Mouse (Mus musculus) c-Kit-positive CD71-negative TER-119-negative erythroid progenitor cells, embryonic 14.5 days (primary cell): Measurements from ENCODE around the gene Akap13.

Experiments
- DNase-seq: peaks from one replicate; pipeline ENCODE4 v3.0.0-alpha.2; 2013; ENCODE audit warnings: low read depth

Gene Akap13

GRCm38 (mm10) chr7:75639541-75639940 lies 184.2 kb downstream of the Akap13 start:
- DNase-seq: no peak

DNA sequence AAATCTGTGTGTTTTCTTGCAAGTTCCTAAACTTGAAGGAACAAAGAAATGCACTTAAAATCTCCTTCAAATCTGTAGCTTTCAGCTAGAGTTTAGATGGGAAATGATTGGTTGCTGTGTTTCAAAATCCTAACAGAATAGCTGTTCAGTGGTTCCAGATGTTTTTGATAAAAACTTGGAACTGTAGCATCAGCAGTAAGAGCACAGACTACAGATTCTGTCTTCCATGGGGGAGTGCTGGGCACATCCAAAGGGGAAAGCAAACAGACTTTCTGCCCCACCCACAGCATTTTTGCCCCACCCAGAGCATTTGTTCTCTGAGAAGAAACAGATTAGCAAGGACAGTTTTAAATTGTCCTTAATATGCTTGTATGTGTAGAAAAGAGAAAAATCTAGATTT lies 184.7 kb downstream of the Akap13 start:
- no peak for DNase-seq

DNA sequence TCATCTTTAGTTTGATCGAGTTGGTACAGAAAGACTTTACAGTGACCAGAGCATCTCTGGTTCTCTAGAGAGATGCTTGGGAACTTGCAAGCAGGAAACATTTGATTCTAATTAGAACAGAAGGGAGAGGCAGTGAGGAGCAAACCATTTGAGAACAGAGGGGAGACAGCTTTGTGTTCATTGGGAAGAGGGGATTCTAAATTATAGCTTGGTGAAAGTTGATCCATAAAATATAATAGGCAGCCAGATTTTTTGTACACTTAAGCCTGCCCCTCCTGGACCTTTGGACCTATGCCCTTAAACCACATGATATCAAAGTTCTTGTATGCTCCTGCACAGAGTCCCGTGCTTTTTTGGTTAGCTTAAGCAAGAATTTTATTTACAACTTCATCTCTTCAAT lies 185.3 kb downstream of the Akap13 start:
- no peak for DNase-seq

GRCm38 (mm10) chr7:75641415-75642177 lies 186.3 kb downstream of the Akap13 start:
- no peak for DNase-seq

GRCm38 (mm10) chr7:75642178-75642777 lies 186.9 kb downstream of the Akap13 start:
- DNase-seq: no peak

DNA sequence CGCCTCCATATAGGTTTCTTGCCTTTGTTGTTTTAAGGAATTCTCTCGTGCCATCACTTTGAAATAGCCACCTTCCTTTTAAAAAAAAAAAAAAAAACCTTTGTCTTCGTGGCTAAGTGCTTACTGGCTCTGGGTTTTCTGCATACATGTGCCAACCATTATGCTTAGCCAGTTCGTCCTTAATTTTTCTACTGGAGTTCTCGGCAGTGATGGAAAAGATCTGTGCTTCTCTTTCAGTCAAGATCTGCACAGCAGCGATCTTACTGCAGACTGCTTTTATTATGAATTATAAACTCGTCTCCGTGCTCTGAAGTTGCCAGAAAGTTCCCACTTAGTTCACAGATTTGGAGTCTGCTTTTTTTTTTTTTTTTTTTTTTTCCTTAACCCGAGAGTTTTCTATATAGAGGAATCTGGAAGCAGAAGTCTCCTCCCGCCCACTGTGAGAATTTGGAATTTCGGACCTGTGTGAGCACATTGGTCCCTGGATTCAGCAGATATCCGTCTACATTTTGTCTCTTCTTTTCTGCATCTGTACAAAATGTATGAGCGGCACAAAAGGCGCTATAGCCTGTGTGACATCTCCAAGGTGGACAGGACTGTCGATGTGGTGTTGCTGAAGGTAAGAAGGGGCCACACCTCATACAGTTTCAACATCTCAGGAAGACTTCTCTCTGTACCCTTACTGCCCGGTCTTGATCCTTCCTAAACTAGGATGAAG lies 187.7 kb downstream of the Akap13 start:
- DNase-seq: no peak

DNA sequence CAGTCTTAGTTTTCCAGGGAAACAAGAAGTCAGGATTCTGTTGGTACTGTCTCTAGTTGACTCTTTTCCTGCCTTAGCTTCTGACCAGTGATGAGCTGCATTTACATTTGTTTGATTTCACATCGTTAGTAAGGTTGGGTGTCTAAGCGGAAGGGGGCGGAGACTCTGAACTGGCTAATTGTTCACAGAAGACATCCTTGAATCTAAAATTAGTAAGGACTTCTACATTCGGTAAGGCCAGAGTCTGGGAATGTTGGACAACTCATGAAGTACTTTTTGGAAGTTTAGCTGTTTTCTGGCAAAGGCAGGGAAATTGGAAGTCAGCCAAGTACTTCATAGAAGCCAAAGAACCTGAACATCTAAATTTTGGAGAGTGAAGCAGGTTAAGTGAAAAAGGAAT lies 188.7 kb downstream of the Akap13 start:
- DNase-seq: no peak

DNA sequence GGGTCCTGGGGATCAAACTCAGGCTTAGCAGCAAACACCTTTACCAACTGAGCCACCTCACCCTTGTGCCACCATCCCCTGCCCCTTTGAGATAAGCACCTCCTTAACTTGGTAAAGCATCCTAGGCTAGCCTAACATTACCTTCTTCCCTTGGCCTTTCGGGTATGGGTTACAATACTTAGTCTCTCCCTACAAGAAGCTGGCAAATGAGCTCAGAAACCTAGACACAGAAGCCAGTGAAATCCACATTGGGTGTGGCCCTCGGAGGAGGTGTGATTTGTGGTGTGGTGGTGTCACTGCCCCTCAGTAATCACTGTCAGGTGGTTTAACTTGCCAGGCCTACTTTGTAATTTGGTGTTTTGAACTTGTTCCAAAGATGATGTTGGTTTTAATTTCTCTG lies 189.3 kb downstream of the Akap13 start:
- no peak for DNase-seq

DNA sequence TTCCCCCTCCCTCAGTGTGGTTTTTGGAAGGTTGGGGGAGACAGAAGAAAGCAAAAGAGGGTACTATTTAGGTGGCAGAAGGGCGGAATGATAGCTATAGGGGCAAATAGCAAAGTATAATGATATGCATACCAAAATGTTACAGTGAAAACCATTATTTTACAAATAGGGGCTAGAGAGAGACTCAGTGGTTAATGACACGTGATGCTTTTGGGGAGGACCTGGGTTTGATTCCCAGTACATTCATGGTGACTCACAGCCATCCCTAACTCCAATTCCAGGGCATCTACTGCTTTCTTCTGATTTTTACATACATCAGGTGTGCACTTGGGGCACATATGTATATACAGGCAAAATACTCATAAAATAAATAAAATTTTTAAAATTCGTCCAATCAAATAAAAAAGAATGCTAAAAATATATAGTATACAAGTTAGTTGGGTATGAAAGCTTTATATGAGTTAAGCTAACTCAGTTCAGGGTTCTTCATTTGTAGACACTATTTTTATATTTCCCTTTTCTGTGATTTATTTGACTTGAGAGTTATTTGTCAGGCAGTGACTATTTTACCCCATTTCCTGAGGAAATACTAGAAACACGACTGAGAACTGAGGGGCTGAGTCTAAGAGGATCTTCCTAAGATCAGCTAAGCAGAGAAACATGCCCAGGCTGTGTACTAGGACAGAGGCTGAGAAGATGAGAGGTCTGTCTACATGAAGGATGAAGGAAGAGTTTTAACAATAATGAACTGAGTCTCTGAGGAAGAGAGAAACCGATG lies 190.0 kb downstream of the Akap13 start:
- DNase-seq: no peak

DNA sequence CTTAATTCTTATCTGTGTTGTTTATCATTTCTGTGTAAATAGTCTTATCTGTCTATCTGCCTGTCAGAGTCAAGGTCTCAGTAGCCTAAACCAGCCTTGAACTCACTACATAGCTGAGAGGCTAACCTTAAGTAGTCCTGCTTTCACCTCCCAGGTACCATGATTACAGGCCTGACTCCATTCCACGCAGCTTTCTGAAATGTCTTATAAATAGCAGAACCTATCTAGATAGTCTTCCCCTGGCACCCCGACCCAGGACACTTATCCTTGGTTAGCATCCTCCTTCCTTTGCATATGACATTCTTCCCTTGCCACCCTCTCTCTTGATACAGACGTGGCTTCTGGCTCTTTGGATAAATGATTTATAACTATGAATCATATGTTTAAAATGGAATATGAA lies 192.7 kb downstream of the Akap13 start:
- no peak for DNase-seq

- DNase-seq: no peak
These were observed 193.6 kb downstream of the Akap13 start for GRCm38 (mm10) chr7:75648961-75649360.

- DNase-seq: no peak
These were observed 194.6 kb downstream of the Akap13 start for GRCm38 (mm10) chr7:75649966-75650365.

GRCm38 (mm10) chr7:75653684-75654317 lies 198.5 kb downstream of the Akap13 start:
- DNase-seq: no peak

DNA sequence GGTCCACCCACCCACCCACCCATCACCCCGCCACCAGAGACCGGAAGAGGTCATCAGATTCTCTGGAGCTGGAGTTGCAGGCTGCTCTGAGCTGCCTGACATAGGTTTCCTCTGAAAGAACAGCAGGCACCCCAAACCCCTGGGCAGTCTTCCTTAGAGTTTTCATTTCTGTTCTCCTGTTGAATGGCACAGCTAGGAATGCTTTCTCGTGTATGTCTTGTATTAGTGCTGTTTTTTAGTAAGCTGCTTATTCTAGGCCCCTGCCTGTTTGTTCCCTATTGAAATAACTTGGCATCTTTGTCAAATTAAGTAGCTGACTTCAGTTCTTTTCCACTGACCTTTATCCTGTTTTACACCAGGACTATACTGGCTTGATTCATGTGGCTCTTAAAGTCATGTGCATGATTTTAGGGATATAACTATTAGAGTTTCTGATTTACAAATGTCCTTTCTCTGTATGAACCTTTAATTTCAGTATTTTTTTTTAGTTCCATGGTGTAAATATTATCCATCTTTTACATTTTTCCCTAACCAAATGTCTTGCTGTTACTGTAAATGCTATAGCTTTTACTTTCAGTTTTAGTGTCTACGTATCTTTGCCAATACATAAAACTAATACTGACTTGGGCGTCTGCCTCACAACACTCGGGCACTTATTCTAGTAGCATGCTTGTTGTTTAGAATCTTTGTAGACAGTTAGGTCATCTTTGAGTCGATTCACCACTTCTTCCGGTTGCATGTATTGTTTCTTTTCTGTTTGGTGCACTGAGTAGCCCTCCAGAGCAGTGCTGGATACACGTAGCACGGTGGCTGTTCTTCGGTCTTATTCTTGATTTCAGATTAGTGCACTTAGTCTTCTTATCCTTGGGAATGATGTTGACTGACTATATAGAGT lies 200.1 kb downstream of the Akap13 start:
- no peak for DNase-seq

DNA sequence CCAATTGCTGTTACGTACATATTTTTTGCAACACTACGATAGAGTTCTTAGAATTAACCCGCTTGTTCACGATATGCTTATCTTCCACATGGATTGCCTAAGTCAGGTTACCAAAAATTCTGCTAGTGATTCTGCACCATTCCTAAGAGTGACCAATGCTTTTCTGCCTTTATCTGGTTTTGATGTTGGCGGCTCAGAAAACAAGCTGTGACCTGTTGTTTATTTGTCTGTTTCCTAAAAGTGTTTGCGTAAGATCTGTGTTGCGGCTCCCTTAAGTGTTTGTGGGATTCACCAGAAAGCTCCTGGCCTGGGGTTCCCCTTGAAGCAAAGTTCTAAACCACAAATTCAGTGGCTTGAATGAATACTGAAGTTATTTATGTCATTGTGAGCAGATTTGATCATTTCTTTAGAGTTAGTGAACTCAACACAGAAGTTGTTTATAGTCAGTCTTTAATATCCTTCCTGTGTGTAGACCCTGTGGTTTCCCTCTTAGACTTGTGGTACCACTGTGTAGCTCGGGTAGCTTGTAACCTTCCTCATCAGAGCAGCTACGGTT lies 201.0 kb downstream of the Akap13 start:
- DNase-seq: no peak

DNA sequence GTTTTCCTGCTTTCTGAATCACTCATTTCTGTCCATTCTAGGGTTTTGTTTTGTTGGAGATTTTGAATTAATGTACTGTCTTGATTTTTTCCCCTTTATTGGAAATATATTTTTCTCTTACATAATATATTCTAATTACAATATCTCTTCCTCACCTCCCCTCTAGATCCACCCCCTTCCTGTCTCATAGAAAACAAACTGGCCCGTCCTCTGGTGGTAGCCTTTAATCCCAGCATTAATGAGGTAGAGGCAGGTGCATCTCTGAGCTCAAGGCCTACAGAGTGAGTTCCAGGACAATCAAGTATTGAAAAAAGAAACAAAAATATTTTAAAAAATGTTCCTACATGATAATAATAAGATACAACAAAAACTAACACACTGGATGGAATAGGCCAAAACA lies 201.6 kb downstream of the Akap13 start:
- no peak for DNase-seq

GRCm38 (mm10) chr7:75664455-75664854 lies 209.1 kb downstream of the Akap13 start:
- no peak for DNase-seq

GRCm38 (mm10) chr7:75666982-75667381 lies 211.6 kb downstream of the Akap13 start:
- DNase-seq: no peak

- no peak for DNase-seq
These were observed 212.2 kb downstream of the Akap13 start for GRCm38 (mm10) chr7:75667531-75667930.

DNA sequence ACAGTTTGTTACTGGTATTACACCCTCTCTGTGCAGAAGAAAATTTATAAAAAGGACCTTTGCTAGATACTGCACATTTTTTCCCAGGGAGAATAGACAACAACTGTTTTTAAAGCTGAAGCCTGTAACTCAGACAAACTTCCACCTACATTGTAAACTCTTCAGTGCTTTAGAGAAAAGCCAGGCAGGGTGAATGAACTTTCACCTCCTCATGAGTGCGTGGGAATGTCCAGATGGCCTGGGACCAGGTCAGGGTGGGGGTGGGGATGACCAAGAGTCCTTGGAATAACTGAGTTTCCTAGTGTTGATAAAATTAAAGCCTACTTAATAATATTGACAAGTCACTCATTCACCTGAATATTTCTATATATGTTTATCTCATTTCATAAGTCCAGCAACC lies 213.1 kb downstream of the Akap13 start:
- DNase-seq: no peak

DNA sequence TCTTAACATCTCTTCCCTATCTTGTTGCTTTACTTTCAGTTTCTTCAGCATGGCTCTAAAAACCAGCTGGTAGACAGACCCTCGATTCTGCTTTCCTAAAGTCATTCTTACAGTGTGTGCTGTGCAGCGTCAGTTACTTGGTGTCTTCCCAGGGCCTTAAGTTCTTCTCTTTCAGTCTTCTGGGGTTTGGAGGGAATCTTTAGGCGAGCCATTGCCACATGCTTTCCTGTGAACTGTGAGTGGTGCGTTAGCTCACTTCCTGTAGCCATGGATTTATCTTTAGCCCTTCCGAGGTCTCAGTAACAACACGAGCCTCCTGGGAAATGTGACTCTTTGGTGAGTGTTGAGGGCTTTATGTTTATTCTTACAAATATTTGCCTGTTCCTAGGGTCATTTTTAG lies 214.1 kb downstream of the Akap13 start:
- DNase-seq: no peak
